Mouse (Mus musculus) kidney, adult 2 months (tissue): ENCODE data around the gene 2410004B18Rik. TPM values are rescaled to one million over a fixed set of nuclear protein-coding genes. Genes with fewer than 3 reads are reported as not detected.

ENCODE experiments used
- DNase-seq: peaks from one replicate; pipeline ENCODE4 v3.0.0; 2021
- H3K27ac ChIP-seq: fragments of 200-500 bp; 2 replicates; pipeline ENCODE4 v1.5.1; 2012; ENCODE audit warnings: low read depth, low read length, control low read depth, inconsistent platforms; ENCODE audit not compliant: insufficient read depth
- H3K27me3 ChIP-seq: fragments of 200-500 bp; replicated peaks from 2 replicates; pipeline ENCODE4 v1.6.1; 2012; ENCODE audit warnings: mild to moderate bottlenecking, moderate library complexity, low read length, inconsistent platforms; ENCODE audit not compliant: control insufficient read depth, insufficient read depth
- H3K36me3 ChIP-seq: fragments of 200-500 bp; 2 replicates; pipeline ENCODE4 v1.6.1; 2012; ENCODE audit warnings: mild to moderate bottlenecking, moderate library complexity, low read length, inconsistent platforms; ENCODE audit not compliant: control insufficient read depth, insufficient read depth
- H3K4me1 ChIP-seq: fragments of 200-500 bp; 2 replicates; pipeline ENCODE4 v1.6.1; 2011; ENCODE audit warnings: low read length; ENCODE audit not compliant: control insufficient read depth, insufficient read depth
- H3K4me3 ChIP-seq: fragments of 200-500 bp; 2 replicates; pipeline ENCODE4 v1.5.1; 2011; ENCODE audit warnings: mild to moderate bottlenecking, low read depth, low read length, control low read depth; ENCODE audit not compliant: insufficient read depth
- CTCF ChIP-seq: fragments of 200-500 bp; conservative IDR thresholded peaks from 2 replicates; pipeline ENCODE4 v1.5.1; 2011; ENCODE audit warnings: low read depth, mild to moderate bottlenecking, control low read depth, low read length, moderate library complexity, mixed read lengths; ENCODE audit not compliant: insufficient read depth, insufficient read length
- POLR2A ChIP-seq: fragments of 200-500 bp; IDR thresholded peaks from one replicate; pipeline ENCODE4 v1.6.1; 2011; ENCODE audit warnings: low read depth, low read length, control low read depth
- WGBS: fragments of 180-500 bp; shearing (Covaris S2); methylation state at CpG from one replicate; pipeline ENCODE4 v1.1.7; 2018; 5-methylcytosine and 5-hydroxymethylcytosine counted together
- polyA plus RNA-seq: library from polyadenylated mRNA; depleted of rRNA; stranded (reverse); fragments of >200 nt; gene quantifications from 2 replicates; pipeline ENCODE4 v1.2.3, GENCODE M21; 2012

The 2410004B18Rik gene
- polyA plus RNA-seq, 1 experiment = 7.4 TPM

- WGBS = 39% methylated on average over 2 of the region's 2 CpGs
- no peaks in the 10 kb centered on the region; the same call in 1 of the 2 replicates for H3K4me1 ChIP-seq
- DNase-seq = no peak
- H3K27me3 ChIP-seq = no peaks in the 10 kb centered on the region
- H3K36me3 ChIP-seq = peaks cover 4% of the 10 kb centered on the region; the same call in 1 of the 2 replicates
- no peak overlapping the region for H3K4me3 ChIP-seq
- TF ChIP-seq CTCF (no peak), POLR2A (no peak)
- H3K27ac ChIP-seq = no peak overlapping the region
Observed at GRCm38 (mm10) chr3:145946654-145947053, 8.8 kb downstream of the 2410004B18Rik start.

- TF ChIP-seq POLR2A = no peak
- TF ChIP-seq CTCF = no peak
- Histone ChIP-seq H3K36me3 (peaks cover 4% of the 10 kb centered on the region; the same call in 1 of the 2 replicates), H3K27ac (no peak overlapping the region), H3K4me1 (no peaks in the 10 kb centered on the region; the same call in 1 of the 2 replicates), H3K4me3 (no peak overlapping the region), H3K27me3 (no peaks in the 10 kb centered on the region)
- WGBS = 51% methylated on average over 6 of the region's 6 CpGs
- DNase-seq = no peak
Observed at GRCm38 (mm10) chr3:145947539-145948204, 9.9 kb downstream of the 2410004B18Rik start.

DNA sequence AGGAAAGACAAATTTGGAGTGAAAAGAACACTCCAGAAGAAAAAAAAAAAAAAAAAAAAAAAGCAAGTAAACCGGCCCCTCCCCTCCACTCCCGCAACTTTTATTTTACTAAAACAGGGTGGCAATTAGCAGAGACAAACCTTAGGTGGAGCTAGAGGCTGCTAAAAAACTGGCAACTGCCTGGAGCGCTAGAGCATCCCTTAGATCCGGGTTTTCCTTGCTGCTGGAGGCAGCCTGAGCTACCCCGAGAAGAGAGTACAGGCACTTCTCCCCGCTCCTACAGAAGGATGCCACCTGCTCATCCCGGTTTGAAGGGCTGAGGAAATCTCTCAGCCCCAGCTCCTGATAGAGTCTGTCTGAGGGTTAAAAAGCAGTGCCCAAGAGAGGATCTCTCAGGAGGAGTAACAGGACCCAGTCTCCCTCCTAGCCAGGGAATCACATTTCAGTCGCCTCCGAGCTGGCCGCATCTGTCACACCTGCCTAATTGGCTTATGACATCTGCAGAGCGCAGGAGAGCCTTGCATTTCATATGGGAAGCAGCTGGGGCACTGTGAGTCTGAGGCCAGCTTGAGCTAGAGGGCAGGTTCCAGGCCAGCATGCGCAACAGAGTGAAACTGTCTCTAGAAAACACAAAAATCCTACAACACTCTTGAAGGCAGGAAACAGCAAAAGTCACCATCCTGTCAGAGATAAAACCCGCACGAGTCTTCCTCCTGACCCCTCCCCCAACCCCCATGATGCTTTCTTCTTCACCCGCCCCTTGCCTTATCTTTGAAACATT lies 12.4 kb downstream of the 2410004B18Rik start:
- H3K4me3 ChIP-seq = no peak overlapping the region
- WGBS = 14% methylated on average over 15 of the region's 15 CpGs
- peak; percentile 74 for DNase-seq

GRCm38 (mm10) chr3:145950815-145951130 lies 13.0 kb downstream of the 2410004B18Rik start:
- no peaks in the 10 kb centered on the region; the same call in 1 of the 2 replicates for H3K4me1 ChIP-seq
- 44% methylated on average over 5 of the region's 5 CpGs for WGBS
- no peak for DNase-seq

More for the DNA sequence above, 12.4 kb downstream of the 2410004B18Rik start:
- no peaks in the 10 kb centered on the region for H3K27me3 ChIP-seq
- H3K27ac ChIP-seq = no peak overlapping the region
- TF ChIP-seq CTCF (peak; percentile 74), POLR2A (no peak)
- H3K36me3 ChIP-seq = no peaks in the 10 kb centered on the region
- no peaks in the 10 kb centered on the region; the same call in 1 of the 2 replicates for H3K4me1 ChIP-seq

DNA sequence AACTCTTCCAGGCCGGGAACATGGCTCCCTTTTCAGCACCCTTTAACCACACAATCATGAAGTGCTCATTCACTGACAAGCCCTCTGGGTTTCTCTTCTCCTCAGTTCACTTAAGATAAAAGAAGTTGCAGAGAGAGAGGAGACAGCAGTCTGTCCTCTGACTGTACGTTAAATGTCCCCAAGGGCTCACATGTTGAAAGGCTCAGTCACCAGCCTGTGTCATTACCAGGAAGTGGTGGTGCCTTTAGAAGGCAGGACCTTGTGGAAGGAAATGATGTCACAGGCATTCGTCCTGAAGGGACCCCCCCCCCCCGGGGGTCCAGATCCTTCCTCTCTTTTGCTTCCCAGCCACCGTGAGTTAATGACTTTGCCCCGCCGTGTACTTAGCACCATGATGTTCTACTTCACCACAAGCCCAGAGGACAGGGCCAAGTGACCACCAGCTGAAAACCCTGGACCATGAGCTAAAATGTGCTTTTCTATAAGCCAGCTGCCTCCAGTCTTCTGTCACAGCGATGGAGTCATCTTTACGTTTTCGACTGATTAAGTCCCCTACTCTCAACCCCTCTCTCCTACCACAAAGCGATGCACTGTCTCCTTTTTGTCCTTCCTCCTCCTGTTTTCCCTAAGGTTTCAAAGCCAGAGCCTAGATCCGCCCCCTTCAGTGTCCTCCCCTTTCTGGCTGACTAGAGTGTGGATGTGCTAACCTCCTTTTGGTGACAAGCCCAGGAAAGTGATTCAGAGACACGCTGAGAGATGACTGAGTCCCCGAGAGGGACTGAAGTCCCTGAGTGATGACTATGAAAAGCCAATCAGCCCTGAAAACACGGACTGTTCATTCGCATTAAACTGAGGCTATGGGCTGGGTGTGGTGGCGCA lies 13.7 kb downstream of the 2410004B18Rik start:
- H3K27ac ChIP-seq = no peak overlapping the region
- H3K4me3 ChIP-seq = no peak overlapping the region
- no peaks in the 10 kb centered on the region for H3K36me3 ChIP-seq
- WGBS = 74% methylated on average over 17 of the region's 17 CpGs
- TF ChIP-seq CTCF (no peak), POLR2A (no peak)
- no peaks in the 10 kb centered on the region; the same call in 1 of the 2 replicates for H3K4me1 ChIP-seq
- DNase-seq = no peak
- no peaks in the 10 kb centered on the region for H3K27me3 ChIP-seq

More at GRCm38 (mm10) chr3:145950815-145951130, 13.0 kb downstream of the 2410004B18Rik start:
- no peak for TF ChIP-seq POLR2A
- TF ChIP-seq CTCF = no peak
- Histone ChIP-seq H3K27ac (no peak overlapping the region), H3K27me3 (no peaks in the 10 kb centered on the region), H3K36me3 (no peaks in the 10 kb centered on the region), H3K4me3 (no peak overlapping the region)

- 89% methylated on average over 7 of the region's 7 CpGs for WGBS
- DNase-seq = no peak
- TF ChIP-seq CTCF (no peak), POLR2A (no peak)
- no peaks in the 10 kb centered on the region; the same call in 1 of the 2 replicates for H3K4me1 ChIP-seq
- H3K36me3 ChIP-seq = no peaks in the 10 kb centered on the region
- H3K27ac ChIP-seq = no peak overlapping the region
- no peaks in the 10 kb centered on the region for H3K27me3 ChIP-seq
- H3K4me3 ChIP-seq = no peak overlapping the region
Observed at GRCm38 (mm10) chr3:145952945-145953344, 15.1 kb downstream of the 2410004B18Rik start.
